12 mouse cellular contexts compared by ENCODE assay signal in the genomic region with DNA sequence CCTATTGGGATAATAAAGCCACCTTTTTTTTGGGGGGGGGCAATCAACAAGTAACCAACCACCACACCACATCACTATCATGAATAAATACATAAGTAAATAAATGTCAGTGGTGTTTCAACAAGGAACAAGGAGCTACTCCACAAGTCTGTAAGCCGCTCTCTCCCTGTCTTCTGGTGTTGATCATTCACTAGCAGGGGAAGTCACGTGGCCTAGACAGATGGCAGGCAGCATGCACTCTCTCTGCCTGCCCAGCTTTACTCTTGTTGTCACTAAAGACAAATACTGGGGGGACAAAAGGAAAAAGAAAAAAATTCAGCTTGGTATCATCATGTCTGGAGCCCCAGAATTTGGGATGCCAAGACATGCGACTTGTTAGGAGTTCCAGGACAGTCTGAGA. TPM values are rescaled to one million over a fixed set of nuclear protein-coding genes. Genes with fewer than 3 reads are reported as not detected.
A peak's percentile ranks its signal among the peaks of the same experiment; 100 is the strongest.
DNase-seq lines count a peak whose midpoint lies in the region; ATAC-seq and TF ChIP-seq lines count a peak whose summit lies in the region.
"Had no signal": no experiment of that assay in that cellular context is flagged by ENCODE, and none has a peak within 500 bp of the region (broad histone marks: within the 10 kb centered on the region; RNA-seq: fewer than 3 reads in every experiment).

No protein-coding gene starts in this region.

- H3K9ac ChIP-seq in kidney, embryonic 15.5 days = no peak overlapping the region
- H3K9ac ChIP-seq: stomach, embryonic 15.5 days had no signal

- TF ChIP-seq CTCF in kidney, adult 2 months (conservative IDR thresholded peaks at IDR 0.05; ENCODE audit: insufficient read depth, insufficient read length, low read depth, low read length) = no peak

- no peak for TF ChIP-seq POLR2A in kidney, adult 2 months (IDR thresholded peaks at IDR 0.05; ENCODE audit: low read depth, low read length)

- peak; percentile 51 for DNase-seq in kidney, adult 18-20 months
- peak; percentile 24 for DNase-seq in thymus, postnatal 14 days
- no peak for DNase-seq in thymus, postnatal 4 days
- DNase-seq in kidney, adult 2 months = peak; percentile 86
- DNase-seq in T-cell, adult 2 months (ENCODE audit: low spot score) = no peak
- no peak for DNase-seq in adrenal gland, adult (ENCODE audit: inconsistent age in 2 of 2, low spot score in 1 of 2)
- DNase-seq in heart, embryonic 10.5 days (ENCODE audit: low spot score) = no peak
- DNase-seq: gastrocnemius, postnatal 14 days; heart, postnatal 4 days; right cerebral cortex, postnatal 25 days had no signal

- no peak overlapping the region for H3K4me3 ChIP-seq in kidney, embryonic 15.5 days (replicated peaks)
- no peak overlapping the region for H3K4me3 ChIP-seq in kidney, adult 2 months (ENCODE audit: insufficient read depth, low read depth, low read length)
- no peak overlapping the region for H3K4me3 ChIP-seq in heart, embryonic 10.5 days
- H3K4me3 ChIP-seq: stomach, embryonic 15.5 days had no signal

- H3K27ac ChIP-seq in kidney, embryonic 15.5 days = no peak overlapping the region
- peak overlapping the region; percentile 17; the same call in 1 of the 2 replicates for H3K27ac ChIP-seq in kidney, adult 2 months (ENCODE audit: insufficient read depth, low read depth, low read length)
- H3K27ac ChIP-seq in heart, embryonic 10.5 days = no peak overlapping the region
- H3K27ac ChIP-seq: stomach, embryonic 15.5 days had no signal

- ATAC-seq in kidney, embryonic 15.5 days (replicated peaks; ENCODE audit: low FRiP score) = no peak

- no peaks in the 10 kb centered on the region for H3K36me3 ChIP-seq in kidney, embryonic 15.5 days
- H3K36me3 ChIP-seq in kidney, adult 2 months (ENCODE audit: control insufficient read depth, insufficient read depth, low read length) = no peaks in the 10 kb centered on the region
- no peaks in the 10 kb centered on the region for H3K36me3 ChIP-seq in heart, embryonic 10.5 days
- H3K36me3 ChIP-seq: stomach, embryonic 15.5 days had no signal

- 57% methylated on average over 3 of the region's 3 CpGs for WGBS in kidney, embryonic 15.5 days
- 55% methylated on average over 3 of the region's 3 CpGs for WGBS in kidney, adult 2 months
- 68% methylated on average over 3 of the region's 3 CpGs for WGBS in heart, embryonic 10.5 days

- no peak overlapping the region for H3K4me2 ChIP-seq in kidney, embryonic 15.5 days
- H3K4me2 ChIP-seq: stomach, embryonic 15.5 days had no signal

- peaks cover 17% of the 10 kb centered on the region for H3K4me1 ChIP-seq in kidney, embryonic 15.5 days
- H3K4me1 ChIP-seq in kidney, adult 2 months (ENCODE audit: control insufficient read depth, insufficient read depth, low read length) = peaks cover 18% of the 10 kb centered on the region; the same call in 1 of the 2 replicates
- H3K4me1 ChIP-seq in heart, embryonic 10.5 days = peaks cover 8% of the 10 kb centered on the region; the same call in 1 of the 2 replicates

- H3K27me3 ChIP-seq in kidney, embryonic 15.5 days = no peaks in the 10 kb centered on the region
- no peaks in the 10 kb centered on the region for H3K27me3 ChIP-seq in kidney, adult 2 months (replicated peaks; ENCODE audit: control insufficient read depth, insufficient read depth, low read length)
- peaks cover 10% of the 10 kb centered on the region; the same call in 1 of the 2 replicates for H3K27me3 ChIP-seq in heart, embryonic 10.5 days (ENCODE audit: insufficient read depth, poor library complexity, severe bottlenecking)
- H3K27me3 ChIP-seq: stomach, embryonic 15.5 days had no signal

- H3K9me3 ChIP-seq in kidney, embryonic 15.5 days (replicated peaks) = no peaks in the 10 kb centered on the region
- no peaks in the 10 kb centered on the region for H3K9me3 ChIP-seq in heart, embryonic 10.5 days
- H3K9me3 ChIP-seq: stomach, embryonic 15.5 days had no signal

RNA-seq across cellular contexts. Expression of a gene that starts 2.9 kb away (rescaled TPM):
- 38.8 and 46.0 TPM in 2 replicates for polyA plus RNA-seq in kidney, embryonic 15.5 days (2015; fragmentation: Nextera tagmentation; extraction: Ambion mirVana)
- polyA plus RNA-seq in kidney, adult 2 months (2012; rRNA removed) = 11.7 and 11.8 TPM in 2 replicates
- polyA plus RNA-seq in heart, embryonic 10.5 days (2016; fragmentation: Nextera tagmentation; extraction: Ambion mirVana) = 37.3 and 44.6 TPM in 2 replicates

RNA-seq across cellular contexts. Expression of a gene that starts 25.5 kb away (rescaled TPM):
- polyA plus RNA-seq in kidney, embryonic 15.5 days (2015; fragmentation: Nextera tagmentation; extraction: Ambion mirVana) = 12.0 and 12.7 TPM in 2 replicates
- 60.5 and 63.4 TPM in 2 replicates for polyA plus RNA-seq in kidney, adult 2 months (2012; rRNA removed)
- 28.1 and 42.0 TPM in 2 replicates for polyA plus RNA-seq in heart, embryonic 10.5 days (2016; fragmentation: Nextera tagmentation; extraction: Ambion mirVana)

Comparison
In these comparisons a context has a peak if more than half of its experiments do, and no peak if none do; other contexts are left out.
1. DNase-seq: peak in kidney, adult 18-20 months (single experiment), thymus, postnatal 14 days (single experiment) and kidney, adult 2 months (single experiment); none in thymus, postnatal 4 days (single experiment), T-cell, adult 2 months (single experiment), adrenal gland, adult (0 of 2) and heart, embryonic 10.5 days (single experiment).